Mouse (Mus musculus) ES-E14 (cell line): Measurements from ENCODE around the gene Cers6.

ENCODE experiments used
- HCFC1 ChIP-seq: IDR thresholded peaks from 2 replicates; pipeline ENCODE4 v1.6.1; 2012; ENCODE audit warnings: low read length, inconsistent platforms, borderline replicate concordance; ENCODE audit not compliant: insufficient read depth
- MAFK ChIP-seq: IDR thresholded peaks from 2 replicates; pipeline ENCODE4 v1.6.1; 2014; ENCODE audit warnings: mild to moderate bottlenecking, low read depth, low read length, inconsistent platforms; ENCODE audit not compliant: insufficient read depth
- ZC3H11A ChIP-seq: IDR thresholded peaks from 2 replicates; pipeline ENCODE4 v1.6.1; 2012; ENCODE audit warnings: low read depth, mild to moderate bottlenecking, inconsistent platforms, low read length, borderline replicate concordance
- ZNF384 ChIP-seq: IDR thresholded peaks from 2 replicates; pipeline ENCODE4 v1.6.1; 2012; ENCODE audit warnings: low read depth, low read length, inconsistent platforms

- TF ChIP-seq ZC3H11A (no peak), ZNF384 (no peak), MAFK (no peak), HCFC1 (no peak)
These were observed 25.4 kb downstream of the Cers6 start for GRCm38 (mm10) chr2:68886661-68887060.
